Mouse (Mus musculus): Measurements from ENCODE around the gene Adam15.

Adam15 gene

GRCm38 (mm10) chr3:89322131-89322500 lies 27.7 kb downstream of the Adam15 start:
- DNase-seq (ENCODE audit: low read depth, low spot score) = no peak

- DNase-seq (ENCODE audit: low read depth, low spot score) = peak; percentile 61
Observed at GRCm38 (mm10) chr3:89321183-89322130, 28.3 kb downstream of the Adam15 start.

DNA sequence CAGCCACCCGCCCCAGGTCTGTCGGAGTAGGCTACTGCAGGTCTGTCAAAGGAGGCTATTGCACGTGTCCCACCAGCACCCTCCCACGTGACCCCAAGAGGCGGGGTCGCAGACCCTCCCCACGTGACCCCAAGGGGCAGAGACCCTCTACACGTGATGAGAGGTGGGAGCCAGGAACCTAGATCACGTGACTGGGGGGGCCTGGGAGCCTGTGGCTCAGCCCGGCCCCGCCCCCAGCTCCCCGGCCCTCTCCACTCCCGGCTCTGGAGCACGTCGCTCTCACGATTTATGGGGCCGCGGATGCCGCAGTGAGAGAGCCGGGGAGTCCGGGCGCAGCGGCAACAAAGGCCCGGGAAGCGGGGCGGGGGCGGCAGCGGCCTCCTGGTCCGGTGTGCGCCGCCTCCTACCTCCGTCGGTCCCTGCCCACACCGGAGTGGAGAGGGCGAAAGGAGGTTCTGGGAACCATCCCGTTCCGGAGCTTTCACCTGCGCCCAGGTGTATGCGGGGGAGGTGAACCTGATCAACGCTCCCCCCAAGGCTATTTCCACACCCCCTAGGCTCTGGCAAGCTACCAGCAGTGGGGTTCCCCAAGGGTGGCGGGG lies 29.1 kb downstream of the Adam15 start:
- peak; percentile 88 for DNase-seq (ENCODE audit: low read depth, low spot score)

DNA sequence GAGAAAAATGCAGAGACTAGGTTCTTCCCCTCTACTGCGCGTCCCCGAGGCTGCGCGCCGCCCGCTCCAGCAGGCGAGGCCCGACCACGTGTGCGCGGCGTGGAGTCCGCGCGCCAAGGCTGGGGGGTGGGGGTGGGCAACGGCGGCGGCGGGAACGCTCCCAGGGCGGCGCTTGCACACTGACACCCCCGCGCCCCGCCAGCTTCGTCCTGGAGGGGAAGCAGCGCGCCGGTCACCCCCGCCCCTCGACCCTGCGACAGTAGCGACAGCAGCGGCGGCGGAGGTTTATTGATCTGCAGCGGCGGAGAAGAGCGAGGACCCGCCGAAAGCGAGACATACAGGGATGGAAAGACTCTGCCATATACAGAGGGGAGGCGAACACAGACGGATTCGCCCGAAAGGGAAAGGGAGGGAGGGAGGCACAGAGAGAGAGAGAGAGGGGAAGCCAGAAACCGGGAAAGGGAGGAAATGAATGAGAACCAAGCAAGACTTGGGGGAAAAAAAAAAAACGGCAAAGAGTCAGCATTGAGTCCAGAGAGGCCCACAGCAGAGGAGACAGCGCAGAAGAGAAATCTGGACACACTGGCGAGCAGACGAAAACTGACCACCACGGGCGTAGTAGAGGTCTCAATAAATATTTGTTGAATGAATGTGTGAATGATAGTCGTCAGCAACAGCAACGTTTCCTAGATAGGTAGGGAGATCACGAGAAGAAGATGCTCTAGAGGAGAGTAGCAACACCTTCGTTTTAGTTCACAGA lies 30.0 kb downstream of the Adam15 start:
- no peak for DNase-seq (ENCODE audit: low read depth, low spot score)

GRCm38 (mm10) chr3:89318971-89319590 lies 30.7 kb downstream of the Adam15 start:
- no peak for DNase-seq (ENCODE audit: low read depth, low spot score)

DNA sequence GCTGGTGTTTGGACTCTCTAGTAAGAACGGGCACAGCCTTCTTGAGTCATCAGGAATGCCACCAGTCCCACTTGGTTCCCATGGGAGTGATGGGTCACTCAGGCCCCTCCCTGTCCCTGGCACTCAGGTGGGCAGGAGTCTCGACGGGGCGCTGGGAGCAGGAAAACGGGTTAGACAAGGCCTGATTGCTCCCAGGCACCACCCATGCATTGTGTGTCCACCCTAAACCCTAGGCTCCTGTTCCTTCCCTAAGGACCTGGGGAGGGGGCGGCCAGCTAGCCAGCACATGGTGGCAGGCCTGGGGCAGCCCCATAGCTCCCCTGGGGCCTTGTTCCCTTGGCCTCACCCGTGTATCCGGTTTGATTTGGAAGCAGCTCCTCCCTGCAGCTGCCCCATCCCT lies 31.5 kb downstream of the Adam15 start:
- no peak for DNase-seq (ENCODE audit: low read depth, low spot score)

GRCm38 (mm10) chr3:89317246-89317645 lies 32.5 kb downstream of the Adam15 start:
- DNase-seq (ENCODE audit: low read depth, low spot score) = no peak

DNA sequence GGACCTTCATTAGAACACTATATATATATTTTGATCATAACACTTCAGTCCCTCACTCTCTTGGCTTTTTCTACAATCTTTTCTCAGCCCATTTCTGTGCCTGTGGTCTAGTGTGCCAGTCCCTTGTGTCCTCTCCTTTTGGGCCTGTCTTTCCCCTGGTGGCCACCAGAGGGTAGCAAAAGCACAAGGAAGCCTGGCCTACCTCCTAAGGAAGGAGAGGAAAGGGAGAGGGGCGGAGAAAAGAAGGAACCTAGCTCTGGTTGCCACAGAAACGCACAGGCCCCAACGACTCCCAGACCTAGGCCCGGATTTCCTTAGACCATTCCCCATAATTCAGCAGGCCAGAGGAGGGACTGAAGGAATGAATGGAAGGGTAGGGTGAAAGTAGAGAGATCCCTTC lies 33.0 kb downstream of the Adam15 start:
- peak; percentile 94 for DNase-seq (ENCODE audit: low read depth, low spot score)

DNA sequence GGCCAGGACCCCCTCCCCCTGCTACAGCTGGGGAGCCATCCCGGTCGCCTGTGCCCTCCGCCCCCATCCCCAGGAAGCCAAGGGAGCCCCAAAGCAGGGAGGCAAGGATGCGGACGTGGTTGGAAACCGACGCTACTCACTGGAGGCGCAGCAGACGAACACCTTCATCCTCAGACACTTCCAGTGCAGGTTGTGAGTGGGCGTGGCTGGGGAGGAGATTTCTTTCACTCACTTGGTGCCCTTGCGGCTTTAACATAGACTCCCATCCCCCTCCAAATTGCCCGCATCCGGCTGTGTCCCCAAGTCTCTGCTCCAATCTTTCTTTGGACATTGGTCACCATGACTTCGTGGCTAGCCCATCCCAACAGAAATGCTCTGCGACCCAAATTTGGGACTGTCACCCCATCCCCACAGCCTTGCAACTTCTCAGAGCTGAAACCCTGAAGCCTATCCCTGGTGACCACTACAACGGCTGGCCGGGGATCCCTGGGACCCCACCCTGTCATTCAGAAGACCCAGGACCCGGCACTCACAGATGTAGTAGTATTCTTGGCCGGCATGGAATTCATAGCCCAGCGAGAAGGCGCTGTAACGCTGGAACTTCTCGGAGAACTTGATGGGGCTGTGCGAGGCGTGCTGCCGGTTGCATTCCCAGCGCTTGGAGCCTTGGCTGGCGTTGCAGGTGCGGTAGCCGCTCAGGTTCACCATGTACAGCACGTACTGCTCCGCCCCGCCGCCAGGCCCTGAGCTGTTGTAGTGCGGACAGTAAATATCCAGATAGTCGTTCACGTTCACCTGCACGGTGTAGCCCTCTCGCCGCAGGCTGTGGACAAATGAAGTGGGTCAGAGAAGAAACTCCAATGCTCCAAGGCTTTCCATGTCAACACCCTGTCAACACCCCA lies 33.6 kb downstream of the Adam15 start:
- DNase-seq (ENCODE audit: low read depth, low spot score) = no peak

GRCm38 (mm10) chr3:89315195-89315929 lies 34.4 kb downstream of the Adam15 start:
- DNase-seq (ENCODE audit: low read depth, low spot score) = peak; percentile 90

DNA sequence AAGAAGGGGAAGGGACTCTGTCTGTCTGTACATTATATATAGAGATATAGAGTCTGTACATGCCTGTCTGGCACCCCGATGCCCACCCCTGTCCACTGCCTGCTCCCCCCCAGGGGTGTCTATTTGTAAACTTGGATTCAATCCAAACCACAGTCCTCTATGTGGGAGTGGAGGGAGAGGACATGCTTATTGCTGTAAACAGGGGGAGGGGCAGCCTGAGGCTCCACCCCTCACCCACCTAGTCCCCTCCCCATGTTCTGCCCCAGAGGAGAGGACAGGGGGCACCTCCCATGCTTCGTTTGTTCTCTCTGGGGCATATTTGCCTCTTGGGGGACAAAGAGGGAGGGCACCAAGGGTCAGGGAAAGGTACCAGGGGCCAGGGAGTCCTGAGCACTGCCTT lies 35.0 kb downstream of the Adam15 start:
- no peak for DNase-seq (ENCODE audit: low read depth, low spot score)

DNA sequence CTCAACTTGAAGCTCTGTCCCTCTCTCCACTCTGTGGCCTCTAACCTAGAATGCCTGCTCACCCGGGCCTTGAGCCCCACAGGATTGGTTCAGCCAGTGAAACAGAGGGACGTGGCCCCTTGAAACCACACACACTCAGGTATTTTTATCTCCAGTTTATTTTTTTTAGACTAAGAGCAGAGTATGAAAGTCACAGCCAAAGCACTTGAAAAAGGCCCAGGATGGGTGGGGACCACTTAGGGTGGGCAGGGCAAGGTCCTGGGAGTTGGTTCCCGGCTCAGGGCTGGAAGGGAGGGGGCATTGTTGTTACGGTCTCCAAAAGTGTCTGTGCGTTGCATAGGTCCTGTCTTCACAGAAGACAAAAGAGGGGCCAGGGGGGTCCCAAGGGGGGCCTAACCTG lies 35.5 kb downstream of the Adam15 start:
- DNase-seq (ENCODE audit: low read depth, low spot score) = no peak

GRCm38 (mm10) chr3:89308089-89308488 lies 41.7 kb downstream of the Adam15 start:
- DNase-seq (ENCODE audit: low read depth, low spot score) = peak; percentile 78

- DNase-seq (ENCODE audit: low read depth, low spot score) = no peak
Observed at GRCm38 (mm10) chr3:89305551-89306325, 44.1 kb downstream of the Adam15 start.

DNA sequence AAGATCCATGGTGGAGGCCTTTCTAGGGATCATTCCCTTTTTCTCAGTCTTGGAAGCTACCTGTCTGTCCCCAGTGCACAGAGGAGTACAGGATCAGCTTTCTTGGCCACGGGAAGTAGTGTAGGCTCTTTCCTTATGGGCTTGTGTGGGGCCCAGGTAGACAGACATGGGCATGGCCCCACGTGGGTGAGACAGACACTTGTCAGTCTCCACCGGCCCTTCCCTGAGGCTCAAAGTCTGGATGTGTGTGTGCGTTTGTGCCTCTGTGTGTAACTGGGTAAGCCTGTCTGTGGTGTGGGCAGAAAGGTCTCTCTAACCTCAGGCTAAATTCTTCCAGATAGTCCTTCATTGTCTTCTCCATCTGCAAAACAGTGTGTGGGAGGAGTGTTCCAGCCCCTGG lies 44.7 kb downstream of the Adam15 start:
- no peak for DNase-seq (ENCODE audit: low read depth, low spot score)

GRCm38 (mm10) chr3:89304440-89304839 lies 45.4 kb downstream of the Adam15 start:
- DNase-seq (ENCODE audit: low read depth, low spot score) = no peak

- DNase-seq (ENCODE audit: low read depth, low spot score) = no peak
Observed at GRCm38 (mm10) chr3:89300514-89300913, 49.3 kb downstream of the Adam15 start.

- DNase-seq (ENCODE audit: low read depth, low spot score) = no peak
Observed at GRCm38 (mm10) chr3:89300071-89300470, 49.7 kb downstream of the Adam15 start.

- DNase-seq (ENCODE audit: low read depth, low spot score) = no peak
Observed at GRCm38 (mm10) chr3:89299499-89299898, 50.3 kb downstream of the Adam15 start.
